Mouse (Mus musculus) fat pad, adult 2 months (tissue): ENCODE data around the gene Fmo1.

Experiments used
- DNase-seq: peaks from one replicate; pipeline ENCODE4 v3.0.0-alpha.2; 2011; ENCODE audit warnings: low read depth, low spot score; ENCODE audit errors: extremely low read depth

The Fmo1 gene

DNA sequence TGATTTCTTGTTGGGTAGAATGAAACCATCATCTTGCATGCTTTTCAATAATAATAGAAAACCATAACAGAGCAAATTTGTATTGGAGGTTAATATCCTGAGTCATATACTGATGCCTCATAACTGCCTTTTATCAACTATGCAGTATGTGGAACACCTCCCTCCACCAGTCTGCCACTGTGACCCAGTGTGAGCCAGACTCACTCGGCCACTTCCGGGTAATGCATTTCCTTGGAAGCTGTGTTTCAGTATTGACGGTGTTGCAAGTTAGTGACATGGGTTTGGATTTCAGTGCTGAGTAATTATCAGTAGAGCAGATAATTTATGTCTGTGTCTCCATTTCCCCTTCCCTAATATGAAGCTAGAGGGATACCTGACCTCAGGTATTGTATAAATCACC is 2.8 kb downstream of the Fmo1 start:
- DNase-seq, result no peak

DNA sequence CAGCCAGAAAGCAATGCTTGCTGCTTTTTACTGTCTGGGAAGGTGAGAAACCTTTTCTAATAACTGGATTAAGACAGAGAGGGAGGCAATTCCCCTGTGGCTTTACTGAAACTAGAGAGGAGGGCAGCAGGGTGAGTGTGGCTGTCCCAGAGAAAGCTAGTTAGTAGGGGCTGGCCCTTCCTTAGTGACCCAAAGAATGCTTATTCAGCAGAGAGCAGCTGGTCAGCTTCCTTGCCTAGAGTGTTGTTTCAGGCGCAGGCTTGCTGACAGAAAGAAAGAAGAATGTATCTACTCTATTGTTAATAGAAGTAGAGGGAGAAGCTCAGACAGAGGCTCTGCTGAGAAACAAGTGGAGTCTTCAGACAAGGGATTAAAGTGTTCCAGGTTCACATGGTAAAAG is 4.1 kb downstream of the Fmo1 start:
- DNase-seq, result no peak

DNA sequence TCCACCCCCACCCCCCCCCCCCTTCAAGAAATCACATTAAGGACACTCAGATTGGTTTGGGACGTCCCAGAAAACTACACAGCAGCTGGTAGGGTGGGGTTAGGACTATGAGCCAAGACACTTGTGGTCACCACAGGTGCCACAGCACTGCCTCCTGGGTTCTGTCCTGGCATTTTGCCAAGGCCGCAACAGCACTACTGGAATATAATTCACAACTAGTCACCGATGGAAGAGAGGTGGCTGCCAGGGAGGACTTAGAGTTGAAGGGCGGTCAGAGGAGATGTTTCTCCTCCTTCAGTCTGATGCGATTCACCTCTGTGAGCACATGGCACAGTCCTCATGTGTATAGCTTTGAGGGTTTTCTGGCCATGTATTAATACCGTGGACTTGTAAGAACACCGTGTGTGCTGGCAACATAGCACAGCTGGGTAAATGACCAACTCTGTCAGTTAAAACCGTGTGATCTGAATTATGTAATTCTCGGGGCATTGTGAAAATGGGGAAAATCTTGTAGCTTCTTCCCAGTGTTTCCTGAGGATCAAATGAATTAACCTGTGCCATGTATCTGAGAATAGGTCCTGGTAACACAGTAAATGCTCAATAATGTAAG is 6.3 kb downstream of the Fmo1 start:
- peak; percentile 23 for DNase-seq

DNA sequence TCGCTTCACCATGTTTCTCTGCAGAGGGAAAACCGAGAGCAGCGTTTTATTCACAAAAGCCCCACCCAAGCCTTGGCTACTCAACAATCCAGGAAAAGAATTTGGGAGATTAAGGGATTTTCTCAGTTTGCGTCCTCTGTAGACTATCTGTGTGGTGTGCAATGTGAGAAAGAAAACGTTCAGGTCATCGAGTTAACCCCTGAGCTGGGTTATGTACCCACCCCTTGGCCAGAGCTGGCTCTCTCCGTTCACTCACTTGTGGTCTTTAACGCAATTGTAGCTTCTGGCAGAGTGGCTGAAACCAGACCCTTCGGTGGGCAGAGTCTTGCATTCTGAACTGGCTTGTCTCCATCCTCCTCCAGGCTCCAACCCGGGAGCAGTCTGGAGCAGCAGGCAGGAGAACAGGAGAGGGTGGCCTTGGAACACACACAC is 6.8 kb downstream of the Fmo1 start:
- no peak for DNase-seq

DNA sequence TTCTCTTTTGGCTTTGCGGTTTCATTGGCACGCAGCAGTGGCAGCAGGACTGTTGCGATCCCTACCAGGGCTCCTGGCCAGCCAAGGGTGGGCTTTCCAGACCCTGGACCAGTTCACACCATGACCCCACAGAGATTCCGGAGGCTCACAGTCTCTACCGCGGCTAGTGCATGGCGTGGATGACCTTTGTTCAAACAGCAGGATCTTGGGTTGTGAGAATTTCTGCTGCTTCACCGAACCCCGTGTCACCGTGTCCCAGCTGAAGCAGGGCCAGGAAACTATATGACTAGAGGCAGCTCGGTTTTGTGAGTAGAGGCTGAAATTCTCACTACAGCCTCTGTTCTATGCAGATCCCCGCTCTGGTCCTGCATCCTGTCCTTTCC is 7.7 kb downstream of the Fmo1 start:
- no peak for DNase-seq

DNA sequence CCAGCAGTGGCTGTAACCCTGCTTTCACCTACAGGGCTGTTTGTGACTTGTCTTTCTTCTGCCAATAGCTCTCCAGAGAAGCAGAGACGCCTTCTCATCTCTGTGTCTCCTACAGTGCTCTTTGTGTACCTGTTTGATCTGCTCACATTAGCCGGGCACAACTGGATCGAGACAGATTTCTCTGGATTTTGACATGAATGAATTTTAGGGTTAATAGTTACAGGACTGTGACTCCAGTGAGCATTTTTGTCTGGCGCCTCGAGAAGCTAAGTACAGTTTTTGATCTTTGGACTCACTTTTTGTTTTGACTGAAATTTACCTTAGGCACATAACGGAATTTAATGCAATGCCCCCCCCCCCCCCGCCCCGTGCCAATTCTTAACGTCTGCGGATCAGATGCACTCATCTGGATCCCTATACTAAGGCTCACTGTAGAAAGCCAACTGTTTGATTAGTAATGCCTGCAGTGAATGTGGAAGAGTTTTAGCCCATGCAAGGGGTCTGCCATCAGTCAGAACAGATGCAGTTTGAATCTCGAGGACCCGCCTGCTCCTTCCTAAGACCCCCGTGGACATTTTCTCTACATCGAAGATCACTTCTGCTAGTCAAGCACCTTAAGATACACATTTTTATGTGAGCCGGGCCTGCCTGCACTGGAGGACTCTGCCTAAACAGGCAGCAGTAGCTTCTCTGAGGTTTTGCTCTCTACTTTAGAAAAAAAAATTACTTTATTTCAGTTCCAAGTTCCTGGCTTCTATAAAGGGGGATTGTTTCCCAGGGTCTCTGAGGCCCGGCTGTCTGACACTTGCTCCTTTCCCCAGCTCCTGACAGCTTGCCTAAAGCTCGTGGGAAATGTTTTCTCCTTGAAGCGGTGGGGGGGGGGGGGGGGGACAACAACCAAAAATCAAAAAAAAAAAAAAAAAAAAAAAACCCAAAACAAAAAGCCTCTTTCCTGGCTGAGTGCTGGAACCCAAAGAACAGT is 8.4 kb downstream of the Fmo1 start:
- DNase-seq, result no peak

DNA sequence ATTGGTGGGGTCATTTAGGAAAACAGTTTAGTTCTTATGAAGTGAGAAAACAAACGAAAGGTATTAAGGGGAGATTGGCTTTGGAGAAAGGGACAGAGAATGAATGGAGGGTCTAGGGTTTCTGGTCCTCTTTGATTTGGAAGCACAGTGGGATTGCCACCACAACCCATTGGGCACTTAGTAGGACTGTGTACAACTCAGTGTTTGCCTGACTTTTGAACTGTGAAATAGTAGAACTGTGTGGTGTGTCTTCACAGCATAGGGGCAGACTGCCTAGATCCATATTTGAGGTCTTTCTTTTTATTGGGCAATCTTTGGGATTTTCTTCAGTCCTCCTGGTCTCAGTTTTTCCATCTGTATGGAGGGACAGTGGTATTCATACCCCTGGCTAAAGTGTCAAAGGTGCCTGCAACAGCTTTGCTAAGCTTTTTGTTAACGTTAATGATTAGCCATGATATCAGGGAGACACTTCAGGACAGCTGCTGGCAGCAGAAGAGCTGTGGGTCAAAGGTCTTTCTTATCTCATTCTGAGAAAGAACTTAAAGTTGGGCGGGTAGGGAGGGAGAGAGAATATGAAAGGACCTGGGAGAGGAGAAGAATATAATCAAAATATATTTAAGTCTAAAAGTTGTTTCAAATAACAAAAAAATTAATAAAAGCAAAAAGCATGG is 12.5 kb downstream of the Fmo1 start:
- no peak for DNase-seq

DNA sequence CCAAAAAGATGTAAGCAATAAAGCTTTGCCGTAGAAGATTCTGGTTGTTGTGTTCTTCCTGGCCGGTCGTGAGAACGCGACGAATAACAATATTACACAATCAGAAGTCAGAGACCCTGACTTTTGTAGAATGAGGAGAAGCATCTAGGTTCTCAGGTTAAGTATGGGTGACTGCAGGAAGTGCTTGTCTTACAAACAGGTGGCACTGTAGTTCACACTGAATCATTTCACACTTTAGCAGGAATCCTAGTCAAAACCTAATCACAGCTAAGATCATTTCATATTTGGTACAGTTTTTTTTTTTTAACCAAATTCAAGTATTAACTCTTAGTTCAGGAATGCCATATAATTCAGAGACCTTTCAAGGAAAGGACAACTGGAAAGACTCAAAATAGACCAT is 18.9 kb downstream of the Fmo1 start:
- DNase-seq, result no peak

DNA sequence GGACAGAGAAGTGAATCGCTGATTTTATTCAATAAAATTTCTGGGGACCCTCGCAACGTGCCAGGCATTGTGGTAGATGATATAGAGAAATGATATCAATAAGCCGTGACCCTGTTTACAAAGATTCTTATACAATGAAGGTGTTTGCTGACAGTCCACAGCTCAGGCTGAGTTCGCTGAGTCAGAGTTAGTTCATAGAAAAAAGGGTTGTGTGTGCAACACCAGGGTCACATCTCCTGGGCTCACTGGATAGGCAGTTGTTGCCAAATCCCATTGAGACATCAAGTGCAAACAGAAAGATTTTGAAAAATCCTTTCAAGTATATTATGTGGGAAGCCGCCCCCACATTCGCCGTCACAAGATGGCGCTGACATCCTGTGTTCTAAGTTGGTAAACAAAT is 26.2 kb downstream of the Fmo1 start:
- DNase-seq, result no peak

DNA sequence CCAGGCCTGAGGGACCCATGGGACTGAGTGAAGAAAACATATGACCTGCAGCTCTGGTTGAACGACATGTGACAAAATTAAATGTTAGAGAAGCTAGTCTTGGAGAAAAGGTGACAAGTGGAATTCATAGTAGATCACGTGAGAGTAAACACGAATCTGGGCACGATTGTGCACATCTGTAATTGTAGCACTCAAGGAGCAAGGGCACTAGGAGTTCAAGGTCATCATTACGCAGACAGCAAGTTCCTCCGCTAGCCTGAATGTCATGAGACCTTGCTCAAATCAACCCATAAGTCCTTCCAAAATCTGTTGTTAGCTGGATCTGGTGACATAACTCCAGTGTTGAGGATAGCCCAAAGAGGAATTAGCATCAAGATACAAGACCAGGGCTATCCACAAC is 27.4 kb downstream of the Fmo1 start:
- DNase-seq, result no peak

DNA sequence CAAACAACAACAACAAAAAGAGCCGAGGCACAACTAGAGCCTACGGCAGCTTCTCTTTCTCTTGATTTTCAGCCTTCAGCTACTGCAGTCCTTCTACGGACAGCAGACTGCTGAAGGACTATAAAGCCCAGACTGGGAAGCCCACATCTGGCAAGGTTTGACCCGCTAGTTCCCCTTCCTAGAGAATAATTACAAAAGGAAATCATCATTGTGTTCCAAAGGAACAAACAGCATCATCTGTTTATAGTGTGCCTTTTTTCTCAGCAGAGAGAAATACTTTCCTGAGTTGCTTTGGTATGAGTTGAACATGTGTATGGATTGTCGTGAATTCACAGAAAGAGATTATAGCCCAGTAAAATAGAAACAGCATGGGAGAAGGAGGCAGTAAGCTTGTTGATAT is 32.1 kb downstream of the Fmo1 start:
- DNase-seq, result no peak

DNA sequence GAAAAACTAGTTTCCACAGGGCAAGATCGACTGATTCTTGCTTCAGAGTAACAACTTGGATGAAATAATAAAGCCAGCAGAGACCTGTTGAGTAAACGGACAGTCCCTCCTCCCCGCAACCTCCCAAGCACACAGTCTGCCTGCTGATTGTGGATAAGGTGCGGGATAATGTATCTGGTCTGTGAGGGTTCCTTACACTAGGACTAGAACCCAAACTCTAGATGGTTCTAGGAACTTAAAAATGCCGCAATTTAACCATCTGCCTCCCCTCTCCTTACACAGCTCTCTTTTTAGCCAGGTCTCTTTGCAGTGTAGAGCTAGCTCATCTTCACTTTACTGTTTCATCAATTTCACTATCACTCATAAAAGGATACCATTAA is 33.8 kb downstream of the Fmo1 start:
- no peak for DNase-seq

DNA sequence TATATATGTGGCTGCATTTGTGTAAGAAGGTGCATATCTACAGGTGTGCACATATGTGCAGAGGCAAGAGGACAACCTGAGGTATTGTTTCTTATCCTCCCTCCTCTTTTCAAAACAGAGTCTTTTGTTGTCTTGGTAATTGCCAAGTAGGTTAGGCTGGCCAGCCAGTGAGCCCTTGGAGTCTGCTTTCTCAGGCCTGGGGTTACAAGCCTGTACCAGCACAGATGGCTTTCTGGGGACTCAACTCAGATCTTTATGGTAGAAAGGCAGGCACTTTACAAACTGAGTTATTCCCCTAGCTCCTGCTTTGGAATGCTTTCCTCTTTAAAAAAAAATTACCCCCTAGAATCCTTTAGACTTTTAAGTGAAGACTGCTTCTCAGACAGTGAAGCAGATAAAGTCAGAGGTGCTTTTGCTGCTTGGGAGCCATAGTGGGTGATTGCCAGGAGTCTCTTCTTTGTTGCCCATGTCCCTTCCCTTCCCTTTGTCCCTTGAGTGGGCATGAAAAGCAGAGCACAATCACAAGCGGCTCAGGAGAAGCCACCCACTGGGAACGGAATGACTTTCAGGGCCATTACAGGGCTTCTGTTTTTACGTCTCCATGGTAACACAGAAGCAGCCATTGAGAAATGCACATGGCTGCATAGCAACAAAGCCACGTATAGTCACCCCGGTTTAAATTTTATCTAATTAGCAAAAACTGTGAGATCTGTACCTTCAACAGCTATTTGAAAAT is 34.4 kb downstream of the Fmo1 start:
- DNase-seq, result no peak

DNA sequence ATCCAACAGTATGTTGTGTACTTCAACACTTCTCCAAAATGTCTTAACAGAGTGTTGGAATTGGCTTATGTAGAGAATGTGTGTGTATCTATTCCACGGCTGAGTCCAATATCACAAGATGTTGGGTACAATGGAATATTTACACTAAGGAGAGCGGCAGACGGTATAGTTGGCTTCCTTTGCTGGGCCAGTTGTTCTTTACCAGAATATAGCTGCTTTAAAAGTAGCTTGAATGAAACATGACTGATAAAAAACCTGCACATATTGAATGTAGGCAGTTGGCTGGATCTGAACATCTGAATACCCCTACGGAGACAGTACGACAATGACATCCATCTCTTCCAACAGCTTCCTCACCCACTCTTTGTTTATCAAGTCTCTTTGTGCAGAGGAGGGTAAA is 47.1 kb downstream of the Fmo1 start:
- no peak for DNase-seq

DNA sequence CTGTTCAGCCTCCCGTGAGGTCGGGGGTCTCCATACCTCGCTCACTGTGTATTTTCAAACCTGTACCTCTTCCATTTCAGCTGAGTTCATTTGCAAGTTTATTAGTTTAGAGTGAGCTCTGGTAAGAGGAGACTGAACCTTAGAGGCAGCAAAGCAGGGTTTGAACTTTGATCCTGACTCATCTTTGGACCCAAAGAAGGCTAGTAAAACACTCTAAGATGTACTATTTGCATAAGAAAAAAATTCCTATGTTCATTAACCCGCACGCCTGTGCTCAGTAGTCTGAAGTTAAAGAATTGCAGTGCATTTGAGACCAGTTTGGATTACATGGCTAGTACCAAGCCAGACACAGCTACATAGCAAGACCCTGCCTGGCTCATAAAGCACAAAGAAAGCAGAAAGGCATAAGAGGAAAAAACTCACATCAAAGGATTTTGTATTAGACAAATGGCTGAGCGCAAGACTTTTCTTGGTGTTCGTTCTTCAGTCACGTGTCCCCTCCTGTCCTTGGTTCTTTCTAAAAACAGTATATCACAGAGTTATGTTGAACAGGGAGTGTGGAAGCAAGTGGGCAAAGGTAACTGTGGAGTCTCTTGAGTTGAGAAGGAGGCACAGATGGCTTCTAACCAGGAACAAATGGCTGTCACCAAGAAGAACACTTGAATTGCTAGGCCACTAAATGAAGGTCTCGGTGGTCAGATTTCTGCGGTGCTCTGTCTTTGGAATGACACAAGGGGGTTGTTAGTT is 50.9 kb downstream of the Fmo1 start:
- no peak for DNase-seq

DNA sequence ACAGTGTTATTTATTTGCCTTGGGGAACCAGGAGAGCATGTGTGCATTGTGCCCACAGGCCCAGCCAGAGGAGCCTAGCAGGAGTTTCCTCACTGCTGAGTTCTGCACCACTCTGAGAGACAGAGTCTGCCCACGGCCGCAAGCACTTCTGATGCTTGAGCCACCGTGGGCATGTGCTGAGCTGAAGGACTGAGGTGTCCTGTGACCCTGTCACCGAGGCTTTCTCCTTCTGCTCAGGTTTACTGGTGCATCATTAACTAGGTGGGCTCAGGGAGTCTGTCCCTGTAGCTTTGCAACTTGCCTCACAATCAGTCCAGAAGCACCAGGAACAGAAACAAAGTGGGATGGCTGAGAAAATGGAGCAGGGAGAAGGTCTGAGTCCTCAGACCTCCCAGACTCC is 51.5 kb downstream of the Fmo1 start:
- no peak for DNase-seq

DNA sequence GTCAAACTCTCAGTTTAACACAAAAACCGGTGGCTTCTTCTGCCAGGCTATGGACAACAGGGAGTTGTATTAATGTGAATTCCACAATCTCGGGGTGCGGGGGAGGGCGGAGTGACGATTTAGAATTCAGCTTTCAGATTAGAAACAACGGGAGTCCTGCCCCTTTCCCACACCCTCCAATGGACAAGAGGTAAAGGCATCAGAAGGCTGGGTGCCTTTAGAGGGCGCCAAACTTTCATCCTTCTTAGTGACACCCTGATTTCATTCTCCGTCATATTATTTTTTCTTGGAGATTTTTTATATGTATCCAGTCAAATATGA is 52.6 kb downstream of the Fmo1 start, which contains the start of gene Fmo4:
TSS of gene Fmo4 (minus strand) at position 137 of the 321 bp plus-strand sequence.
- DNase-seq, result no peak

DNA sequence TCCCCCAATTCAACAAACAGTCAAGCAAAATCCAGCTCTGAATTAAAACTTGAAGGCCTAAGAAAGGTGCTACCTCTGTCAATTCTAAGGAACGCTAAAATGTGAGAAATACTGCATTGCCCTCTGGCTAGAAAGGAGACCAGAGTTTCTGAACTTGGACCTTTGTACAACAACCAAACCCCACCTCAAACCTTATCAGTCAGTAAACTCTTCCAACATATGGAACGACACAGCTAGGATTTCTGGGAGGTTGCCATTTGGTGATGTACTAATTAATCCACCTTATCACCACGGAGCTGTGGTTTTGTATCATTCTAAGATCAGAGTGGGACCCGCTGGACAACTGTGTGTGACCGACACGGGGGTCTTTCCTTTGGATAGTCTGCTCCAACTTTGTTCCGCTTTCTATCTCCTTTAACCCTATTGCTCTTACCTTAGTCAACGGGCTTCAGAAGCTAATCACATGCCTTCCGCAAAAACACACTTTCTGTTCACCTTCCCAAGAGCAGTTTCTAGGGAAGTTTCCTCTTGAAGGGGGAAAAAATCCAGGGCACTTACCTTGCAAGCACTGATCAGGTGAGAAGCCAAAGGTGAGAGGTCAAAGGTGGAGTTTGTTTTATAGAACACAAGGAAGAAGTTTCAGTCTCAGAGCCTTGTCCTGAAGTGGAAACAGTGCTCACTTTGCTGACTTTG is 53.1 kb downstream of the Fmo1 start:
- DNase-seq, result no peak

DNA sequence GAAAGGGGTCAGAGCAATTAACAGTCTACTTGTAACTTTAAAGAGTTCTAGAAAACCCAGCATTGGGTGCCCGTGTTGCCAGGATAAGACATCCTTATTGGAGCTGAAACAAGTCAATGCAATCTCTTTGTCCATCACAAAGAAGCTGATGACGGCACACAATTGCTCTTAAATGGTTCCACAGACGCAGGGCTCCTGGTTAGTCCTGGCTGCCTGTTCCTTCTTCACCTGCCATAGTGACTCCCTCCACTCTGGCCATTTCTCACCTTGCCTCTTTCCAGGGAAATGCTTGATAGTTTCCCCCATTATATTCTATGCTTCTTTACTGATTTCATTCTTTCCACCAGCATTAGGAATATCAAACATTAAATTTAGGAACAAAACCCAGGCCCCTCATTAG is 57.9 kb downstream of the Fmo1 start:
- no peak for DNase-seq

DNA sequence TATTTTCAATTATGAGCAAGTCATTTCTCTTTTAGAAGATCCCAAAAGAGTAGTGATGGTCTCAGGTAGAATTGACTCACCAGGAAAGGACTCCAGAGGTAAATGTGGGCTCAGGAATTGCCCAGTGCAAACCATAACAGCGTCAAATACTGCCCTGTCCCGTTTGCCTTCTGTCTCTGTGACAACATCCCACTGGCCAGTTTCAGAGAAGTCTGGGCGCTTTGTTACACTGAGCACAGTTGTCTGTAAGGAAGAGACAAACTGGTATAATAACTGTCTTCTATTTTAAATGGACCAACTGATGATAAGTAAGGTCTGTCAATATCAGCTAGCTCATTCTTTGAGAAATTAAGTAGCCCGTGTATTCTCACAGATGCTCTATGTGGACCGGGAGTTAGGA is 59.0 kb downstream of the Fmo1 start:
- DNase-seq, result no peak
